Mouse (Mus musculus) effector memory CD4-positive, alpha-beta T cell, adult 7 months (primary cell): ENCODE measurements around the gene Mthfd2l. TPM values are rescaled to one million over a fixed set of nuclear protein-coding genes. Genes with fewer than 3 reads are reported as not detected.

ENCODE experiments used
- polyA plus RNA-seq: library from polyadenylated mRNA; unstranded; fragments of 100-300 nt; shearing (Covaris generic); gene quantifications from one replicate; pipeline ENCODE4 v1.2.1, GENCODE M21; 2017

Mthfd2l gene
- polyA plus RNA-seq, result 3.3 TPM

GRCm38 (mm10) chr5:90930971-90931851 is at the start of gene Mthfd2l:
Gene Mthfd2l, plus strand, starts transcription at chr5:90931117.

GRCm38 (mm10) chr5:90890519-90891463 is 40.1 kb upstream of the Mthfd2l start, which contains the start of gene Cxcl1:
Gene Cxcl1, plus strand, starts transcription at chr5:90891241.

DNA sequence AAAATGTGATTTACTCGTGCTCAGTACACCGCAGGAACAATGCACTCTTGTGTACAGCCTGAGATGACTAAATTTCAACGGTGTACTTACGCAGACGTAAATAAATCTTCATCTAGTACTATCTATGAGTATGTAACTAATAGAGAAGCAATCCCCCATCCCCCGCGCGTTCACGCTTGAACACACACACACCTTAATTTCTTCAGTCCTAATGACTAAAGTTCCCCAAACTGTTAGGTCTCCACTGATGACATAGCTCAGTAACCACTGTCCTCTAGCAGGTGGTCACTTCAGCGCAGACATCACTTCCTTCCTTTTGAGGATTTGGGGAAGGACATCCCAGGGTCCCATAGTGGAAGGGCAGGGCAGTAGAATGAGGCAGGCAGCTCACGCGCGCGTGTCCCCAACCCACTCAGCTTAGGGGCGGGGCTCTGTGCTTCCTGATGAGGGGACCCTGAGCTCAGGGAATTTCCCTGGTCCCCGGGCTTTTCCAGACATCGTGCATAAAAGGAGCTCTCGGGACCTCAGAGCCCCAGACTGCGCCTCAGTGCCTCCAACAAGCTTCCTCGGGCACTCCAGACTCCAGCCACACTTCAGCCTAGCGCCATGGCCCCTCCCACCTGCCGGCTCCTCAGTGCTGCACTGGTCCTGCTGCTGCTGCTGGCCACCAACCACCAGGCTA is 27.4 kb upstream of the Mthfd2l start, which contains the start of gene Cxcl2:
TSS of gene Cxcl2 (plus strand) at position 533 of the 682 bp plus-strand sequence.

DNA sequence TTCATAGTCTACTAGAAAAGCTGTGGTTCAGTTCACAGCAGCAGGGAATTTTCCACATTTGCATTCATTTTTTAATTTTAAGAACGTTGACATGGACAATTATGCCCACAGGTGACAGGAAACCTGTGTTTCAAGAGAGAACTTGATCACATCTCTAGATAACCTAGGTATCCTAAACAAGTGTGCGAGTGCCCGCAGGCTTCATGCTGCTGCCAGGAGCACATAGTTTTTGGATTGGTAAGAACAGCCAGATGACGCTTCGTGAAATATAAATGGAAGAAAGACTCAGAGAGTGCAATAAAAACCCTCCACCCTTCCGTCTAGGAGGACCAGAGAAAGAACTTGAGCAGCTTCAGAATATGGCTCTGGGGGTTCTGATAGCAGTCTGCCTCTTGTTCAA is 96.2 kb downstream of the Mthfd2l start, which contains the start of gene Epgn:
TSS of gene Epgn (plus strand) at position 301 of the 400 bp plus-strand sequence.

Other genes starting within 250 kb of the Mthfd2l start
- gene Cxcl5, start 171.8 kb upstream of the Mthfd2l start, polyA plus RNA-seq, result not detected
- gene Ppbp, start 162.6 kb upstream of the Mthfd2l start, polyA plus RNA-seq, result not detected
- gene Pf4, start 158.7 kb upstream of the Mthfd2l start, polyA plus RNA-seq, result not detected
- not detected for gene Cxcl3, start 145.0 kb upstream of the Mthfd2l start, polyA plus RNA-seq
- not detected for gene Cxcl15, start 136.6 kb upstream of the Mthfd2l start, polyA plus RNA-seq
- not detected for gene Cxcl1, start 39.9 kb upstream of the Mthfd2l start, polyA plus RNA-seq
- gene Cxcl2, start 27.2 kb upstream of the Mthfd2l start, polyA plus RNA-seq, result not detected
- 0.35 TPM for gene Epgn, start 96.3 kb downstream of the Mthfd2l start, polyA plus RNA-seq
- not detected for gene Ereg, start 143.5 kb downstream of the Mthfd2l start, polyA plus RNA-seq
- gene Areg, start 208.5 kb downstream of the Mthfd2l start, polyA plus RNA-seq, result 55.5 TPM